Mouse (Mus musculus) erythroblast, embryonic 14.5 days (primary cell): ENCODE results near the gene Zfp473.

Experiments used
- GATA1 ChIP-seq: IDR thresholded peaks from 2 replicates; pipeline ENCODE4 v1.6.1; 2012; ENCODE audit warnings: low read length, inconsistent platforms, mixed read lengths
- TAL1 ChIP-seq: IDR thresholded peaks from 3 replicates; pipeline ENCODE4 v1.6.1; 2012; ENCODE audit warnings: low read length, inconsistent platforms, mixed read lengths

DNA sequence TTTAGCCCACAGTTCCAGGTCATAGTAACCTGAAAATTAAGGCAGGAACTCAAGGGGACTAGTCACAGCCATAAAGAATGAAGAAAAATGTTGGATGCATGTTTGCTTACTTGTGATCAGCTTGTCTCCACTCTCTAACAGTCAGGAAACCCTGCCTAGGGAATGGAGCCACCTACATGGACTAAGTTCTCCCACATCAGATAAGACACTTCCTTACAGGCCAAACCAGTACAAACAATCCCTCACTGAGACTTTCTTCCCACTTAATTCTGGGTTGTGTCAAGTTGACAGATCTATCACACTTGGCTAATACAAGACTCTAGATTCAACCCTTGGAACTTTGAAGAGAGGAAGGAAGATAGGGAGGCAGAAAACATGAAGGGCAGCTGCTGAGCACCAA lies 9.5 kb upstream of the Zfp473 start:
- TF ChIP-seq GATA1 (peak; percentile 68), TAL1 (no peak)
